Mouse (Mus musculus): ENCODE results near the gene Acrbp.

DNA sequence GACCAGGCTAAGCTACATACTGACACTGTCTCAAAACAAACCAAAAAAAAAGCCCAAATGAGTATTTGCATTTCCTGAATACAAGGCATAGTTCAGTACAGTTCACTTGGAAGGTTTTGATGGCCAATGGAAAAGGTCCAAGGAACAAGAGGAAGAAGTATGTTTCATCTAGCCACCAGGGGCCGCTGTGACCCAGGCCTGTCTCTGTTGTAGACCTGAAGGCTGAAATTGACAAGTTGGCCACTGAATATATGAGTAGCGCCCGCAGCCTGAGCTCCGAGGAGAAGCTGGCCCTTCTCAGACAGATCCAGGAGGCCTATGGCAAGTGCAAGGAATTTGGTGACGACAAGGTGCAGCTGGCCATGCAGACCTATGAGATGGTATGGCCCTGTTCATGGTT, 2.8 kb upstream of the Acrbp start:
- TF ChIP-seq USF1 (IDR thresholded peaks at IDR 0.05; ENCODE audit: low read depth) (no peak), MYOD1 (IDR thresholded peaks at IDR 0.05; ENCODE audit: control insufficient read depth in 1 of 3, insufficient read length in 2 of 3, low read depth in 2 of 3) (no peak)

Data from myocyte (in vitro differentiated cells).